Mouse (Mus musculus) MEL (cell line): ENCODE results near the gene Gm20662. TPM values are rescaled to one million over a fixed set of nuclear protein-coding genes. Genes with fewer than 3 reads are reported as not detected.

Experiments
- DNase-seq: peaks from one replicate; pipeline ENCODE4 v3.0.0; 2011; ENCODE audit warnings: low read depth, low spot score
- H3K27ac ChIP-seq: 2 replicates; pipeline ENCODE4 v1.5.1; 2012; ENCODE audit warnings: low read depth, mild to moderate bottlenecking, control low read depth, low read length, moderate library complexity; ENCODE audit not compliant: control insufficient read depth
- H3K27me3 ChIP-seq, 2 experiments: fragments of 150-350 bp in 1 of 2; sonication (generic) in 1 of 2; 2 replicates each; pipeline ENCODE4 v1.6.1; 2012; ENCODE audit warnings: low read length in 2 of 2, mild to moderate bottlenecking in 2 of 2, improper control_type of control experiment in 1 of 2, moderate library complexity in 1 of 2; ENCODE audit not compliant: insufficient read depth in 2 of 2, control insufficient read depth in 1 of 2
- H3K36me3 ChIP-seq, 2 experiments: 2 replicates each; pipeline ENCODE4 v1.6.1; 2012 to 2014; ENCODE audit warnings: low read length in 2 of 2, improper control_type of control experiment in 1 of 2, inconsistent platforms in 1 of 2, mild to moderate bottlenecking in 1 of 2; ENCODE audit not compliant: insufficient read depth in 2 of 2, control insufficient read depth in 1 of 2
- H3K4me1 ChIP-seq, 2 experiments: fragments of 150-350 bp in 1 of 2; sonication (generic) in 1 of 2; 2 replicates each; pipeline ENCODE4 v1.6.1; 2012; ENCODE audit warnings: low read length in 2 of 2, improper control_type of control experiment in 1 of 2, mild to moderate bottlenecking in 1 of 2; ENCODE audit not compliant: insufficient read depth in 2 of 2, control insufficient read depth in 1 of 2
- H3K4me3 ChIP-seq, 2 experiments: fragments of 150-350 bp in 1 of 2; sonication (generic) in 1 of 2; 2 replicates each; pipeline ENCODE4 v1.5.1; 2012; ENCODE audit warnings: low read depth in 2 of 2, low read length in 2 of 2, mild to moderate bottlenecking in 2 of 2, moderate library complexity in 2 of 2, control low read depth in 1 of 2, improper control_type of control experiment in 1 of 2; ENCODE audit not compliant: control insufficient read depth in 1 of 2, insufficient read depth in 1 of 2
- H3K79me2 ChIP-seq: 2 replicates; pipeline ENCODE4 v1.6.1; 2012; ENCODE audit warnings: mild to moderate bottlenecking, low read length, moderate library complexity; ENCODE audit not compliant: control insufficient read depth, poor library complexity, insufficient read depth
- H3K9ac ChIP-seq: 2 replicates; pipeline ENCODE4 v1.6.1; 2012; ENCODE audit warnings: low read depth, mild to moderate bottlenecking, control low read depth, low read length, moderate library complexity; ENCODE audit not compliant: control insufficient read depth, poor library complexity, severe bottlenecking
- H3K9me3 ChIP-seq: fragments of 150-350 bp; sonication (generic); replicated peaks from 2 replicates; pipeline ENCODE4 v1.6.1; 2012; ENCODE audit warnings: mild to moderate bottlenecking, low read length, improper control_type of control experiment, moderate library complexity; ENCODE audit not compliant: insufficient read depth
- BHLHE40 ChIP-seq: IDR thresholded peaks from 2 replicates; pipeline ENCODE4 v1.6.1; 2012; ENCODE audit warnings: low read depth, mild to moderate bottlenecking, inconsistent platforms, low read length, improper control_type of control experiment, borderline replicate concordance
- CHD1 ChIP-seq: IDR thresholded peaks from 2 replicates; pipeline ENCODE4 v1.6.1; 2012; ENCODE audit warnings: low read depth, mild to moderate bottlenecking, inconsistent platforms, low read length, improper control_type of control experiment
- CTCF ChIP-seq, 3 experiments: IDR thresholded peaks in 2 of 3; conservative IDR thresholded peaks in 1 of 3; 2 replicates each; pipeline ENCODE4 v1.5.1; 2011 to 2012; ENCODE audit warnings: low read length in 3 of 3, low read depth in 2 of 3, mild to moderate bottlenecking in 2 of 3, improper control_type of control experiment in 1 of 3, inconsistent platforms in 1 of 3, mixed read lengths in 1 of 3, moderate library complexity in 1 of 3; ENCODE audit not compliant: control insufficient read depth in 1 of 3, insufficient read depth in 1 of 3, poor library complexity in 1 of 3, severe bottlenecking in 1 of 3
- E2F4 ChIP-seq: IDR thresholded peaks from 2 replicates; pipeline ENCODE4 v1.6.1; 2011; ENCODE audit warnings: low read depth, low read length, improper control_type of control experiment, borderline replicate concordance
- ELF1 ChIP-seq: IDR thresholded peaks from 2 replicates; pipeline ENCODE4 v1.6.1; 2014; ENCODE audit warnings: low read depth, mild to moderate bottlenecking, inconsistent platforms, low read length, improper control_type of control experiment, moderate library complexity
- EP300 ChIP-seq, 2 experiments: IDR thresholded peaks; 2 replicates each; pipeline ENCODE4 v1.6.1; 2011; ENCODE audit warnings: improper control_type of control experiment in 2 of 2, low read length in 2 of 2, low read depth in 1 of 2, mild to moderate bottlenecking in 1 of 2
- ETS1 ChIP-seq: IDR thresholded peaks from 2 replicates; pipeline ENCODE4 v1.6.1; 2012; ENCODE audit warnings: low read depth, mild to moderate bottlenecking, inconsistent platforms, low read length, improper control_type of control experiment, moderate library complexity
- GATA1 ChIP-seq: IDR thresholded peaks from 2 replicates; pipeline ENCODE4 v1.6.1; 2011; ENCODE audit warnings: low read depth, low read length, improper control_type of control experiment
- HCFC1 ChIP-seq: IDR thresholded peaks from 2 replicates; pipeline ENCODE4 v1.6.1; 2012; ENCODE audit warnings: low read depth, mild to moderate bottlenecking, inconsistent platforms, low read length, improper control_type of control experiment, moderate library complexity
- JUND ChIP-seq: IDR thresholded peaks from 2 replicates; pipeline ENCODE4 v1.6.1; 2011; ENCODE audit warnings: low read depth, mild to moderate bottlenecking, improper control_type of control experiment, low read length
- KAT2A ChIP-seq: conservative IDR thresholded peaks from 2 replicates; pipeline ENCODE4 v1.6.1; 2012; ENCODE audit warnings: low read depth, low read length, improper control_type of control experiment, inconsistent platforms
- MAX ChIP-seq: IDR thresholded peaks from 2 replicates; pipeline ENCODE4 v1.6.1; 2011; ENCODE audit warnings: low read length, improper control_type of control experiment
- MAZ ChIP-seq: IDR thresholded peaks from 2 replicates; pipeline ENCODE4 v1.6.1; 2012; ENCODE audit warnings: low read depth, mild to moderate bottlenecking, inconsistent platforms, low read length, improper control_type of control experiment
- MYB ChIP-seq: IDR thresholded peaks from 2 replicates; pipeline ENCODE4 v1.6.1; 2011; ENCODE audit warnings: mild to moderate bottlenecking, low read depth, low read length, improper control_type of control experiment
- MYC ChIP-seq: IDR thresholded peaks from 2 replicates; pipeline ENCODE4 v1.6.1; 2011; ENCODE audit warnings: low read depth, mild to moderate bottlenecking, low read length, improper control_type of control experiment, moderate library complexity
- NELFE ChIP-seq: IDR thresholded peaks from 2 replicates; pipeline ENCODE4 v1.6.1; 2011; ENCODE audit warnings: low read depth, low read length, improper control_type of control experiment
- POLR2AphosphoS2 ChIP-seq: IDR thresholded peaks from 2 replicates; pipeline ENCODE4 v1.6.1; 2011; ENCODE audit warnings: low read length, improper control_type of control experiment
- POLR2AphosphoS5 ChIP-seq: IDR thresholded peaks from 2 replicates; pipeline ENCODE4 v1.6.1; 2012; ENCODE audit warnings: low read depth, borderline replicate concordance, mild to moderate bottlenecking, inconsistent platforms, low read length, moderate library complexity, mixed read lengths
- RCOR1 ChIP-seq: IDR thresholded peaks from 2 replicates; pipeline ENCODE4 v1.6.1; 2012; ENCODE audit warnings: low read depth, mild to moderate bottlenecking, inconsistent platforms, low read length, improper control_type of control experiment
- SIN3A ChIP-seq: IDR thresholded peaks from 2 replicates; pipeline ENCODE4 v1.6.1; 2012; ENCODE audit warnings: low read length, improper control_type of control experiment, inconsistent platforms
- SMC3 ChIP-seq: IDR thresholded peaks from 2 replicates; pipeline ENCODE4 v1.6.1; 2011; ENCODE audit warnings: low read depth, low read length, improper control_type of control experiment
- TAL1 ChIP-seq: IDR thresholded peaks from 2 replicates; pipeline ENCODE4 v1.6.1; 2012; ENCODE audit warnings: mild to moderate bottlenecking, inconsistent platforms, low read length, moderate library complexity, mixed read lengths
- TCF12 ChIP-seq: IDR thresholded peaks from 2 replicates; pipeline ENCODE4 v1.6.1; 2014; ENCODE audit warnings: low read depth, mild to moderate bottlenecking, inconsistent platforms, low read length, improper control_type of control experiment, moderate library complexity
- ZC3H11A ChIP-seq: IDR thresholded peaks from 2 replicates; pipeline ENCODE4 v1.6.1; 2012; ENCODE audit warnings: low read depth, mild to moderate bottlenecking, inconsistent platforms, low read length, improper control_type of control experiment
- ZNF384 ChIP-seq: IDR thresholded peaks from 2 replicates; pipeline ENCODE4 v1.6.1; 2012; ENCODE audit warnings: low read depth, mild to moderate bottlenecking, inconsistent platforms, low read length, improper control_type of control experiment
- polyA plus RNA-seq, 2 experiments: library from polyadenylated mRNA; stranded (reverse) in 1 of 2; unstranded in 1 of 2; fragments of >175 nt in 1 of 2; fragments of >200 nt in 1 of 2; gene quantifications; 2 replicates each; pipeline versions ENCODE4 v1.2.1 to v1.2.4; 2012; ENCODE audit warnings: low replicate concordance in 2 of 2, low read depth in 1 of 2; ENCODE audit not compliant: insufficient read length in 2 of 2, insufficient read depth in 1 of 2, missing spikeins in 1 of 2
- total RNA-seq: library from RNA; depleted of rRNA; stranded (reverse); fragments of 300-350 nt; gene quantifications from 2 replicates; pipeline ENCODE4 v1.2.3, GENCODE M21; 2012

The Gm20662 gene
- total and polyA plus RNA-seq, 3 experiments: 0.73 to 1.2 TPM; not detected in 1

DNA sequence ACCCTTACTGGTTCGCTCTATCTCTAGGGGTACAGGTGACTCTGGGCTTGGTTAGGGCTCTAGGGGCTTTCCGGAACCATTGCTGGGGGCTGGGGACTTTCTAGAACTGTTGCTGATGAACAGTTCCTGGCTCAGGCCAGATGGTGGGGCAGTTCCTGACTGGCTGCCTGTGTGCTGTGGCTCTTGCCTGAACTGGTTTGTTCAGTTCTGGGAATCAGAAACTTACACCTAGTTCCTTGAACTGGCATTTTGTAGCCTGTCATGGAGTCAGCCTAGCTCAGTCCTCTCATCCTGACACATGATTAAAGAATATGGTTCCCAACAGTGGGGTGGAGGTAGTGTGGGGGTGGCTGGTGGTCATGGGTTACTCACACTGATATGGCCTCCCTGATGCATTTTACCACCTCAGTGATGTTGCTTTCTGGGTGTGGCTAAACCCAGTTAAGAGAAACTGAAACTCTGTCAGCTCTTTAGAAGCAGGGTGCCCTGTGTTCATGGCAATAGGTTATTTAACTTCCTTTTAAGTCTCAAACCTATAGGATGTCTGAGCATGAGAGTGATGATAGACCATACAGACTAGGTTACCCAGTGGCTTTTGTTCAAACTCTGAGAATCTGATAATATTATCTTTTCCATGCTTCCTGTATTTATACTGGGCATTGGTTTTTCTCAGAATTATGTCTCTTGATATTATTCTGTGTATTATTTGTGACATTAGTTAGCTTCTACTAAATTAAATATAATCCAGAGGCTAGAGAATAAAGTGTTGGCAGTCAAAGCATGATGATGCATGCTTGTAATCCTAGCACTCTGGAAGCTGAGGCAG, 39.4 kb downstream of the Gm20662 start (continued):
- no peak for TF ChIP-seq MYC
- no peak for TF ChIP-seq TCF12
- no peak for TF ChIP-seq ZNF384

DNA sequence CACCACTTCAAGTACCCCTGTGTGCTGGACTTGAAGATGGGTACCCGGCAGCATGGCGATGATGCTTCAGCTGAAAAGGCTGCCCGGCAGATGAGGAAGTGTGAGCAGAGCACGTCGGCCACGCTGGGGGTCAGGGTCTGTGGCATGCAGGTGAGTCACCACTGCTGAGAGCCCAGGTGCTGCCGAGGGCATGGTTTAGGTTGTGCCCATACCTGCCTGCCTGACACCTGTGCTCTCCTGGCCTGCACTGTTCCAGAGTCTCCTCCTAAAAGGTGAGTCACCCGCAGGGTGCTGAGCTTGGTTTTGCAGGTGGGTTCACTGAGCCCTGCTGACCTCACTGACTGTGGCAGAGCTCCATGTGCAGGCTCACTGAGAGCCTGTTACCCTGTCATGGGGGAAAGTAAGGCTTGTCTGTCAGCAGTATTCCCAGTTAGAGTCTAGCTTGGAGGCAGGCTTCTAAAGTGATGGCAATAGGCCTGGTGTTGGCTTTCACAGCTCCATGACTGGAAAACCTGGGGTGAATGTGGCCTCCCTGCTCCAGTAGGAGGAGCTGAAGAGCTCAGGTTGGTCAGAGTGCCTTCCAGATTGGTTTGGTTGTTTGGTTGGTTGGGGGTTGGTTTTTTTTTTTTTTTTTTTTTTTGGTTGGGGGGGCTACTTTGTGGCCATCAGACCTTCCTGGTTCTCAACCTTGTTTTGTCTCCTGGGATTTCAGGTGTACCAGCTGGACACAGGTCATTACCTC, 48.8 kb downstream of the Gm20662 start:
- no peak for DNase-seq

GRCm38 (mm10) chr9:108046582-108046981, 50.4 kb downstream of the Gm20662 start:
- peaks cover 10% of the 10 kb centered on the region for H3K79me2 ChIP-seq
- peaks cover 4 to 6% of the 10 kb centered on the region in 2 experiments for H3K36me3 ChIP-seq
- no peak overlapping the region for H3K4me3 ChIP-seq
- H3K4me1 ChIP-seq: peaks cover 2 to 14% of the 10 kb centered on the region in 2 experiments
- H3K27me3 ChIP-seq: no peaks in the 10 kb centered on the region
- DNase-seq: no peak
- no peak overlapping the region for H3K9ac ChIP-seq
- no peaks in the 10 kb centered on the region for H3K9me3 ChIP-seq
- TF ChIP-seq TAL1 (no peak), POLR2AphosphoS2 (no peak), GATA1 (no peak), ZNF384 (no peak), HCFC1 (no peak), MYC (no peak), ELF1 (no peak), SIN3A (no peak), RCOR1 (no peak), MYB (no peak), ETS1 (no peak), NELFE (no peak), MAX (no peak), CTCF (IDR thresholded peaks at IDR 0.05 in 2 of 3, conservative IDR thresholded peaks at IDR 0.05 in 1 of 3; ENCODE audit: control insufficient read depth in 1 of 3, insufficient read depth in 1 of 3, low read depth in 2 of 3, low read length in 3 of 3, poor library complexity in 1 of 3, severe bottlenecking in 1 of 3) (no peak), SMC3 (no peak), MAZ (no peak), EP300 (IDR thresholded peaks at IDR 0.05; ENCODE audit: low read depth in 1 of 2, low read length in 2 of 2) (no peak)
- H3K27ac ChIP-seq: no peak overlapping the region

More for the DNA sequence above, 48.8 kb downstream of the Gm20662 start:
- H3K9me3 ChIP-seq: no peaks in the 10 kb centered on the region
- no peaks in the 10 kb centered on the region for H3K27me3 ChIP-seq
- peaks cover 10% of the 10 kb centered on the region for H3K79me2 ChIP-seq
- peaks cover 6 to 9% of the 10 kb centered on the region in 2 experiments for H3K36me3 ChIP-seq
- H3K4me1 ChIP-seq: peaks cover 2 to 12% of the 10 kb centered on the region in 2 experiments
- H3K4me3 ChIP-seq: no peak overlapping the region
- no peak overlapping the region for H3K27ac ChIP-seq
- TF ChIP-seq SIN3A (no peak), ZC3H11A (no peak), SMC3 (peak; percentile 25), JUND (no peak), BHLHE40 (no peak), POLR2AphosphoS5 (no peak), HCFC1 (no peak), CTCF (IDR thresholded peaks at IDR 0.05 in 2 of 3, conservative IDR thresholded peaks at IDR 0.05 in 1 of 3; ENCODE audit: control insufficient read depth in 1 of 3, insufficient read depth in 1 of 3, low read depth in 2 of 3, low read length in 3 of 3, poor library complexity in 1 of 3, severe bottlenecking in 1 of 3) (peak; percentile 13 to 38 (median 38); a peak in 4 of 6 replicates), CHD1 (no peak), MYC (no peak), KAT2A (no peak), E2F4 (no peak), TCF12 (no peak), GATA1 (no peak)
- TF ChIP-seq, all 39 proteins: peak for 2
- H3K9ac ChIP-seq: no peak overlapping the region
